Mouse (Mus musculus) olfactory bulb, adult 2 months (tissue): ENCODE results near the gene Fam25c.

Experiments used
- CTCF ChIP-seq: fragments of 200-500 bp; IDR thresholded peaks from 2 replicates; pipeline ENCODE4 v1.5.1; 2012; ENCODE audit warnings: low read depth, mild to moderate bottlenecking, low read length, moderate library complexity; ENCODE audit not compliant: insufficient read depth
- POLR2A ChIP-seq: fragments of 200-500 bp; IDR thresholded peaks from 2 replicates; pipeline ENCODE4 v1.6.1; 2012; ENCODE audit warnings: mild to moderate bottlenecking, low read depth, low read length, moderate library complexity; ENCODE audit not compliant: insufficient read depth

GRCm38 (mm10) chr14:34317431-34317830, 37.8 kb downstream of the Fam25c start:
- TF ChIP-seq CTCF (no peak), POLR2A (no peak)
